Mouse (Mus musculus): ENCODE measurements at regions not wholly inside any gene's neighbourhood (a gene's known extent, or its start where the extent isn't known, plus 50 kb on each side); places are given as distances from the start of the nearest gene placed in this dataset.

DNA sequence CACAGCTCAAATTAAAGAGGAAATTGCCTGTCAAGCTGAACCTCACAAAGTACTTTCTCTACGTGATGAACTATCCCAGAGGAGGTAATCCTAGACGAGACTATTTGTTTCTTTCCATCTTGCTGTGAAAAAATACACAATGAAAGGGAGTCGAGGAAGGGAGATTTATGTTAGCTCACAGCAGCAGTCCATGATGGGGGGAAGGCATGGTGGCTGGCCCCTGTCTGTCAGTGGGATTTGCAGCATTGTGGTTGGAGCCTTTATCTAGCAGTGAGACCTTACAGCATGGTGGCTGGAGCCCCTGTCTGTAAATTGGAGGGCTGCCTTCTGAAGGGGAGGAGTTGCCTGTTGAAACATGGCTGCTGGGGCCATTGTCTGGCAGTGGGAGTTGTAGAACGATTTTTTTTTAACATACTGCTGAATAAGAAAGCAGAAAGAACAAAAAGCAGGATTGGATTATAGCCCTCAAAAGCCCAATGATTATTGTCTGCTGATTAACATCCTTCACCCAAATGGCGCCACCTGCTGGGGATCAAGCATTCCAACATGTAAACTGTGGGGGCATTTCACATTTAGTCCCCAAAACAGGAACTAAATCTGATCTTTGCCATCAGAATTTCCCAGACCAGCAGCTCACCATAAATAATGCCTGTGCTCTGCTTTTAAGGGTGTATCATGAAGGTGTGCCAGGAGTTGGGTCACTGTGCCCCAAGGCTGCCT lies 54.0 kb upstream of the Ripor2 start:
- peak; percentile 52 for ATAC-seq (replicated peaks; ENCODE audit: poor library complexity)

Data from megakaryocyte progenitor cell, adult 5-6 weeks (primary cell).